In the genomic region with DNA sequence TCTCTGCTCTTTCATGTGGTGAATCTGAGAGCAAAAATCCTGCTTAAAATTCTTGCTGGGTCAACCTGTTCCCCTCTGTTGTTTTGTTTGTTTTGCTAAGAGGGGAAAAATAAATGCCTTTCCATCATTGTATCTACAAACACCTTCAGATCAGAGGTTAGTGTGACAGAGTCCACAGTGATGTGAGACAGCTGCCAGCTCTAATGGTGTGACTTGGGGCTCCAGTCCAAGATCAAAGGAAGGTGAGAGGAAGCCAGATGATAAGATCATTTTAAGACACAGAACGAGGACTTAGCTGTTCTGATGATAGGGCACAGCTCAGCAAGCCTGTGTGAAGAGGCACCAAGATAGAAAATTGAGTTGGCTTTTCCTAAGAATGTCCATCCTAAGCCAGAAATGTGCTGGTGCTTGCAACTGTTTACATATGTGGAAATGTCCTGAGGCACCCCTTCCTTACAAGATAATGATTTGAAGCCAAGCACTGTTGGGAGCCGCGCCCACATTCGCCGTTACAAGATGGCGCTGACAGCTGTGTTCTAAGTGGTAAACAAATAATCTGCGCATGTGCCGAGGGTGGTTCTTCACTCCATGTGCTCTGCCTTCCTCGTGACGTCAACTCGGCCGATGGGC, we compare ENCODE assay signal across 17 mouse cellular contexts.
A peak's percentile ranks its signal among the peaks of the same experiment; 100 is the strongest.
DNase-seq lines count a peak whose midpoint lies in the region; ATAC-seq and TF ChIP-seq lines count a peak whose summit lies in the region.
"Had no signal": no experiment of that assay in that cellular context is flagged by ENCODE, and none has a peak within 500 bp of the region (broad histone marks: within the 10 kb centered on the region; RNA-seq: fewer than 3 reads in every experiment).

No protein-coding gene starts in this region.

- no peaks in the 10 kb centered on the region for H3K9me3 ChIP-seq in kidney, postnatal 0 days (replicated peaks; ENCODE audit: low read length)
- no peaks in the 10 kb centered on the region for H3K9me3 ChIP-seq in forebrain, embryonic 10.5 days
- H3K9me3 ChIP-seq: embryonic facial prominence, embryonic 10.5 days; limb, embryonic 13.5 days; lung, embryonic 15.5 days had no signal

- no peak for DNase-seq in kidney, postnatal 0 days (ENCODE audit: low spot score)
- DNase-seq in kidney, postnatal 36 days, result no peak
- no peak for DNase-seq in forebrain, embryonic 10.5 days (ENCODE audit: extremely low spot score, low spot score)
- DNase-seq in induced T-regulatory cell, adult 2 months (ENCODE audit: low read depth), result peak; percentile 6
- no peak for DNase-seq in liver
- no peak for DNase-seq in gastrocnemius, postnatal 14 days
- DNase-seq: adrenal gland, adult 2 months; kidney, postnatal 10 days; layer of hippocampus, postnatal 36 days; right cerebral cortex, postnatal 4 days; thymus, postnatal 4 days had no signal

- no peaks in the 10 kb centered on the region for H3K36me3 ChIP-seq in kidney, postnatal 0 days (ENCODE audit: insufficient read depth, low read length)
- peaks cover 4% of the 10 kb centered on the region for H3K36me3 ChIP-seq in forebrain, embryonic 10.5 days (replicated peaks)
- H3K36me3 ChIP-seq: embryonic facial prominence, embryonic 10.5 days; limb, embryonic 13.5 days; lung, embryonic 15.5 days had no signal

- H3K4me1 ChIP-seq in kidney, postnatal 0 days (replicated peaks; ENCODE audit: insufficient read depth, low read length), result no peaks in the 10 kb centered on the region
- H3K4me1 ChIP-seq in forebrain, embryonic 10.5 days, result peaks cover 12% of the 10 kb centered on the region

- ATAC-seq in kidney, postnatal 0 days (replicated peaks; ENCODE audit: low FRiP score, low read depth), result no peak
- peak; percentile 51 for ATAC-seq in CD4-positive, CD25-positive, alpha-beta regulatory T cell, adult 4 months
- ATAC-seq: Patski had no signal

- intact Hi-C loops in gastrocnemius, postnatal 14 days (cut with DNase I; ENCODE audit: low total_unique reads), result no loop called here

- H3K27me3 ChIP-seq in kidney, postnatal 0 days (ENCODE audit: insufficient read depth, low read length), result no peaks in the 10 kb centered on the region
- H3K27me3 ChIP-seq in forebrain, embryonic 10.5 days (ENCODE audit: poor library complexity, severe bottlenecking), result no peaks in the 10 kb centered on the region
- H3K27me3 ChIP-seq: CH12.LX; limb, embryonic 13.5 days; lung, embryonic 15.5 days; Patski had no signal

- H3K27ac ChIP-seq in kidney, postnatal 0 days, result peak overlapping the region; percentile 47; the same call in 1 of the 2 replicates
- H3K27ac ChIP-seq in forebrain, embryonic 10.5 days, result peak overlapping the region; percentile 69
- H3K27ac ChIP-seq: embryonic facial prominence, embryonic 10.5 days; limb, embryonic 13.5 days; lung, embryonic 15.5 days had no signal

- no peak overlapping the region for H3K9ac ChIP-seq in kidney, postnatal 0 days (ENCODE audit: low read depth, low read length)
- H3K9ac ChIP-seq: limb, embryonic 13.5 days; lung, embryonic 15.5 days had no signal

- no peak for TF ChIP-seq CTCF in kidney, postnatal 0 days (IDR thresholded peaks at IDR 0.05; ENCODE audit: low read depth)

- H3K4me3 ChIP-seq in kidney, postnatal 0 days (replicated peaks; ENCODE audit: low read depth, low read length), result no peak overlapping the region
- no peak overlapping the region for H3K4me3 ChIP-seq in forebrain, embryonic 10.5 days
- H3K4me3 ChIP-seq: embryonic facial prominence, embryonic 10.5 days; limb, embryonic 13.5 days; lung, embryonic 15.5 days had no signal

- H3K4me2 ChIP-seq in kidney, postnatal 0 days (ENCODE audit: low read length), result no peak overlapping the region
- H3K4me2 ChIP-seq: limb, embryonic 13.5 days; lung, embryonic 15.5 days had no signal

- 82% methylated on average over 6 of the region's 12 CpGs for WGBS in kidney, postnatal 0 days
- WGBS in forebrain, embryonic 10.5 days, result 96% methylated on average over 8 of the region's 12 CpGs
